Mouse (Mus musculus): ENCODE data around the gene 2210010C04Rik. TPM values are rescaled to one million over a fixed set of nuclear protein-coding genes. Genes with fewer than 3 reads are reported as not detected.

The 2210010C04Rik gene
- not detected in 2 replicates for total RNA-seq (2015; ENCODE audit: low replicate concordance)
- total RNA-seq (2017; ENCODE audit: low replicate concordance), result not detected in 2 replicates

DNA sequence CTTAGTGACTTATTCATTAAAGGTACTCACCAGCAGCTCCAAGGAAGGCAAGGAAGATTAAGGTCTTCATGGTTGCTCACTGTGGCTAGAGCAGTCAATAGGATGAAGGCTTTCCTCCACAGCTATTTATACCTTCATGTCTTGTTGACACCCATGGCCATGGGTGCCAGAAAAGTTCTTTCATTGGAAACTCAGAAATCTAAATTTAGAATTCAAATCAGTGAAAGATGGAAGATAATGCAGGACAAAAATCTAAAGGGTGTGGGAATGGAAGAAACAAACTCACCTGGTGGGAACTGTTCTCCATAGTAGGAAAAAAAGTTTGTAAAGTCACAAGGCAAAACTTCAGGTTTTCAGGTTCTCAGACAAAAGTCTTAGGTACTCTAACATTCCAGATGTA, at the start of gene 2210010C04Rik:
Gene 2210010C04Rik (minus strand): TSS at position 101 of the 400 bp plus-strand sequence.
- no peak for ATAC-seq (replicated peaks; ENCODE audit: low FRiP score, poor library complexity, severe bottlenecking)

GRCm38 (mm10) chr6:41080121-41080520, 44.8 kb upstream of the 2210010C04Rik start:
- no peak for ATAC-seq (replicated peaks; ENCODE audit: low FRiP score, poor library complexity, severe bottlenecking)

- no peak for ATAC-seq (replicated peaks; ENCODE audit: low FRiP score, poor library complexity, severe bottlenecking)
These were observed 43.4 kb upstream of the 2210010C04Rik start for GRCm38 (mm10) chr6:41078539-41079303.

GRCm38 (mm10) chr6:41075753-41076152, 40.4 kb upstream of the 2210010C04Rik start:
- ATAC-seq (replicated peaks; ENCODE audit: low FRiP score, poor library complexity, severe bottlenecking), result no peak

GRCm38 (mm10) chr6:41063332-41063731, 28.0 kb upstream of the 2210010C04Rik start:
- ATAC-seq (replicated peaks; ENCODE audit: low FRiP score, poor library complexity, severe bottlenecking), result no peak

DNA sequence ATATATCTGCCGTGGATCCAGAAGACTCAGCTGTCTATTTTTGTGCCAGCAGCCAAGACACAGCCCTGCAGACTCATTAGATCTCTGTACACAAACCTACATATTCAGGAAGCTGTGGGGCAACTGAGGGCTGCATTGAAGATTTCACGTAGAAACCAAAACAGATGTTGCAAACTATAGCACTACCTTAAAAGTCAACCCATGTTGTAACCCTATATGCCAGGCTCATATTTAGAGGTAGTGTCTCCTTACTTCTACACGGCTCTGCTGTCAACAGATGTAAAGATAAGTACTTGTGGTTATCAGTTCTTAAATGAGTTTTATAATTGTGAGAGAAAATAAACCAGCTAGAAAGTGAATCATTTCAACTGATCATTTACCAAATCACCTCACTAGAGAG, 27.4 kb upstream of the 2210010C04Rik start:
- no peak for ATAC-seq (replicated peaks; ENCODE audit: low FRiP score, poor library complexity, severe bottlenecking)

GRCm38 (mm10) chr6:41062081-41062480, 26.8 kb upstream of the 2210010C04Rik start:
- ATAC-seq (replicated peaks; ENCODE audit: low FRiP score, poor library complexity, severe bottlenecking), result no peak

GRCm38 (mm10) chr6:41061085-41061484, 25.8 kb upstream of the 2210010C04Rik start:
- no peak for ATAC-seq (replicated peaks; ENCODE audit: low FRiP score, poor library complexity, severe bottlenecking)

- ATAC-seq (replicated peaks; ENCODE audit: low FRiP score, poor library complexity, severe bottlenecking), result no peak
These were observed 22.3 kb upstream of the 2210010C04Rik start for GRCm38 (mm10) chr6:41057653-41058052.

- no peak for ATAC-seq (replicated peaks; ENCODE audit: low FRiP score, poor library complexity, severe bottlenecking)
These were observed 20.3 kb upstream of the 2210010C04Rik start for GRCm38 (mm10) chr6:41055581-41055980.

DNA sequence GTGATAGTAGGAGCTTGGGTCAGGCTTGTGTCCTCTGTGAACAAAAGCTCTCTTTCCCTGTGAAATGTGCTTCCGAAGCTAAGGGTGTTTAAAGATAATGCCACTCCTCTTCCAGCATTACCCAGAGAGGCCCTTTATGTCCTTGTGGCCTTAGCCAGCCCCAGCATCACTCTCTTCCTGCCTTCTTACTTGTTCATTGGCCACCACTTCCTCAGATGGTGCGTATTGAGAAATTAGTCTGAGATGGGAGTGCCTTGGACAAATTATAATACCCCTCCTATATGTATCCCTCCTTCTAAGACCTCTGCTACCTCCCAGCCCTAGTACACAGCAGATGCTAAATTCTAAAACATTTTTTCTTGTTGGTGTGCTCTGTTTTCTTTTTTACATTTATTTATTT, 19.1 kb upstream of the 2210010C04Rik start:
- no peak for ATAC-seq (replicated peaks; ENCODE audit: low FRiP score, poor library complexity, severe bottlenecking)

GRCm38 (mm10) chr6:41051824-41052223, 16.5 kb upstream of the 2210010C04Rik start:
- ATAC-seq (replicated peaks; ENCODE audit: low FRiP score, poor library complexity, severe bottlenecking), result no peak

- ATAC-seq (replicated peaks; ENCODE audit: low FRiP score, poor library complexity, severe bottlenecking), result no peak
These were observed 13.3 kb upstream of the 2210010C04Rik start for GRCm38 (mm10) chr6:41048602-41049001.

DNA sequence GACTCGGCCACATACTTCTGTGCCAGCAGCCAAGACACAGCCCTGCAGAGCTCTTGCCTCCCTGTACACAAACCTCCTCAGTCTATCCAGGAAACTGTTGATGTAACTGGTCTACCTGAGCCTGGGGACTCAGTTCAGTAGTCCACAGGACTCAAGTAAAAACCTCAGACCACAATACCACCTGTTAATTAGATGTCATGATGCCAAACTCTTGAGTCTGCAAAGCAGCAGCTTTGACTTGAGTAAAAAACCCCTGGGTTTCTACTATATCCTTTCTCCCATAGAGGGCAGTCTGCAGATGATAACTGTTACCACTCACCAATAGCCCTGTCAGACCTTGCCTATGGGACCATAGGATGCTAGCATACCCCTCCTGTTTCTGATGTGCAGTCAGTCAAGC, 12.7 kb upstream of the 2210010C04Rik start:
- ATAC-seq (replicated peaks; ENCODE audit: low FRiP score, poor library complexity, severe bottlenecking), result no peak

- no peak for ATAC-seq (replicated peaks; ENCODE audit: low FRiP score, poor library complexity, severe bottlenecking)
These were observed 11.9 kb upstream of the 2210010C04Rik start for GRCm38 (mm10) chr6:41047202-41047601.

DNA sequence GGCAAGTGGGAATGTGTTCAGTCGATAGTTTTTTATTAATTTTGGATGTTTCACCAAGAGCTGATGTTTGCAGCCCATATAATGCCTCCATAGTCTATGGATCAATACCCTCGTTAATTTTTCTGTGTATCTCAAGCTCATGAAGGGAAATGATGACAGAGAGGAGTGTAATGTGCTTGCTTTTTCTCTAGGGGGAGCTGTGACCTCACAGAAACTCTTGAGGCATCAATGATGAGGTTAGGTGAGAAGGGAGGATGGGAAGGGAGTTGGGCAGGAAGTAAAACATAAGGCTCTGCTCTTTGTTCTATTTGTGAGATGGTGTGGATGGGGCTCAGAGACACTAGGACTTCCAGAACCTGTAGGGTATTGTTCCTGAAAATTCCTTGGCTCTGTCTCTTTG, 11.2 kb upstream of the 2210010C04Rik start:
- ATAC-seq (replicated peaks; ENCODE audit: low FRiP score, poor library complexity, severe bottlenecking), result no peak

- ATAC-seq (replicated peaks; ENCODE audit: low FRiP score, poor library complexity, severe bottlenecking), result no peak
These were observed 9.4 kb upstream of the 2210010C04Rik start for GRCm38 (mm10) chr6:41044753-41045152.

DNA sequence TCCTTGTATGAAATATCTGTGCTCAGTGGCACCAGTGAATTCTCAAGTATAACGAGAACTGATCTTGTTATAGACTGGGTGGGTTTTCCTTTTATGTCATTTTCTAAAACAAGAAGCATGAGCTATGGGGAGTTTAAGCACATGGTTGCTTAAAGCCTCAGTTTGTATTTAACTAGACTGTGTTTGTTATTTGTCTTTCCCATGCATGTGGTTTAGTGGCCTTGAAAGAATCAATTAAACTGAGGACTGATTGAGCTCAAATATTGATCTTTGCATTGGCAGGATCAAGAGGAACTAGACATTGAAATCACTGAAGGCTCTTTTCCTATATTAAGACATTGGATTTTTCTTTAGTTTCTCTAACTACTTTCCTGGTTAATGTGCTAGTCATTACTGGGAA, 9.0 kb upstream of the 2210010C04Rik start:
- ATAC-seq (replicated peaks; ENCODE audit: low FRiP score, poor library complexity, severe bottlenecking), result no peak

GRCm38 (mm10) chr6:41032802-41033201, 2.5 kb downstream of the 2210010C04Rik start:
- ATAC-seq (replicated peaks; ENCODE audit: low FRiP score, poor library complexity, severe bottlenecking), result no peak

- no peak for ATAC-seq (replicated peaks; ENCODE audit: low FRiP score, poor library complexity, severe bottlenecking)
These were observed 3.1 kb downstream of the 2210010C04Rik start for GRCm38 (mm10) chr6:41032231-41032630.

DNA sequence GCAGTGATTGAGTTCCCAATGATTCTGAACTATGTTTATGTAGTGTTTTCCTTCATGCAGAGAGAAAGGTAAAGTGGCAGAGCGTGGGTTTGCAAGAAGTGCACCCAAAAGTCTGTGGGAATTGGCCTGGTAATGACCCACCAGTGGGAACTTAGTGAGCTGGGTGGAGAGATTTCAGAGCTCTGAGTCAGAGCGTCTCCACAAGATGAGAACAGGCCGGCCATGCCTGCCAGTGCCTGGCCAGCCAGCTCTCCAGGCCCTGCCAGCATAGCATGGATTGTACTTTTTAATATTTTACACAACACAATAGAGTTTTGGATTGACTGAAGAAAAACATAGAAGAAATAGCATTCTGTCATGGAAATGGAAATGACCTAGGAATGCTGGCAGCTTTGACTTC, 4.5 kb downstream of the 2210010C04Rik start:
- no peak for ATAC-seq (replicated peaks; ENCODE audit: low FRiP score, poor library complexity, severe bottlenecking)

- no peak for ATAC-seq (replicated peaks; ENCODE audit: low FRiP score, poor library complexity, severe bottlenecking)
These were observed 8.3 kb downstream of the 2210010C04Rik start for GRCm38 (mm10) chr6:41027053-41027452.
